Mouse (Mus musculus) liver (tissue): ENCODE measurements around the gene Slc37a4.
"Not testable (repeated sequence)": the region's sequence is repeated elsewhere in the genome, so short reads cannot be mapped to it uniquely, and the experiment has no call there.

ENCODE experiments used
- DNase-seq: peaks from one replicate; pipeline ENCODE4 v3.0.0-alpha.2; 2020; ENCODE audit warnings: mixed read lengths

Gene Slc37a4

DNA sequence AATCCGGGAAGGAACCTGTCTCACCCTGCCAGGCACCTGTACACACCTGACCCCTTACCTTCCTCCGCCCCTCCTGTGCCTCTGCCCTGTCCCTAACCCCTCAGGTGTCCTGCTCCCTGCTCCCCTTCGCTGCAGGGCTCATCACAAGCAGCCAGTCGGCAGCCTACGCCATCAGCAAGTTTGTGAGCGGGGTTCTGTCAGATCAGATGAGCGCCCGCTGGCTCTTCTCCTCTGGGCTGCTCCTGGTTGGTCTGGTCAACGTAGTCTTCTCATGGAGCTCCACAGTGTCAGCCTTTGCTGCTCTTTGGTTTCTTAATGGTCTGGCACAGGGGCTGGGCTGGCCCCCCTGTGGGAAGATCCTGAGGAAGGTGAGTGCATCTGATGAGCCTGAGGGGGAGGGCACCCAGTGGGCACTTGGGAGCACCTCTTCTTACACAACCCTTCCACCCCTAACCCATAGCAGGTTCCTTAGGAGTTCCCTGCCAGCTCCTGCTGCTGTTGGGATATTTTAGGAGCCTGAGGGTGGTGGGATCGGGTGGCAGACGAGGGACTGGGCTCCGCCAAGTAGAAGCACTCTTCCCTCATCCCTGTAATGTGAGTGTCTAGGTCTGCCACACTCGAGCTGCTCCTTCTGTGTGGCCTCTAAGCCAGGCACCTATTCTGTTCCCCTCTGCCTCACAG lies 2.6 kb downstream of the Slc37a4 start:
- DNase-seq = no peak

GRCm38 (mm10) chr9:44399795-44400114 lies 3.1 kb downstream of the Slc37a4 start:
- DNase-seq = no peak

- DNase-seq = no peak
Measured at GRCm38 (mm10) chr9:44401081-44401480, 4.4 kb downstream of the Slc37a4 start.

DNA sequence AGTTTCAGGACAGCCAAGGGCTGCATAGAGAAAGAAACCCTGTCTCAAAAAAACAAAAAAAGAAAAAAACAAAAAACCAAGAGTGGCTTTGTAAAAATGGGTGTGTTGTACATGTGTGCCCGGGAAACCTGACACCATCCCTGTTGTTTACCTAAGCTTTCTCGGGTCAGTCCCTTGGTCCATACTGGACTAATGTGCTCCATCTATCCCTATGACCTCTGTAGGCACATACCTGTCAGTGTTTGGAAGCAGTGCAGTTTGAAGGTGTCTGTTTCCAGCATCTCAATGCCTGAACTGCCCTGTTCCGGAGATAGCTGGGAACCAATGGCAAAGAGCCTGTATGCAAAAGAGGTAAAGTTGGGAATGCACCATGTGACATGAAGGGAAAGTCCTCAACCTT lies 8.4 kb downstream of the Slc37a4 start:
- no peak for DNase-seq

DNA sequence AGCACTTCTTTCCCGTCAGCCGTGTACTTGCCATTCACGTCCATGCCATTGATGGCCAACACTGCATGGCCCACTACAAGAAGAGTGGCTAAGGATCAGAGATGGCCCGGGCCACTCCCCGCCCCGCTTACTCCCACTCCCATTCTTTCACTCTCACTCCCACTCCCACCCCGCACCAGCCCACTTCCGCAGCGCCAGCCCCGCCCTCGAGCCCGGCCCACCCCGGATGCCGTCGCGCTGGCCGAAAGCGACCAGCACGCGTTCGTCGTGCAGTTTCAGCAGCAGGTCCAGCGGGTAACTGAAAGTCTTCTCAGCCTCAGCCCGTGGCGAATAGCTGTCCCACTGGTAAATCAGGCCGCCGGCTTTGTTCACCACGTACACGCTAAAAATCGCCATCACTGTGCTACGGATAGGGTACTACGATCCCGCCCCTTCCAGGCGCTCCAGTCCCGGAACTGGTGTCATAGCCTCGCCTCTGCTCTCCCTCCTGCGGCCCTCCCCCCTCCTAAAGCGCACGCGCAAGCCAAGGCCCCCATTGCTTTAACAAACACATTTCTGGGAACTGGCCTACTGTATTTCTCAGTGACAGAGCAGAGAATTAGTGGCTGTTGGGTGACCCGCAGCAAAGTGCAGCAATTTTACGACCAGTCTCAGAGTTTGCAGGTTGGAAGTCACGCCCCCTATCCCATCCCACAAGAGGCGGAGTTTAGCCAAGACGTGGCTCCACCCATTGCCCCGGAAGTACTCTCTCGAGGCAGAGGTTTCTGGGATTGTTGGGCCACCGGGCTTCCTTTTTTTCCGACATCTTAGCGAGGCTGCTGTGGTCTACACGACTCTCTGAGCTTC lies 10.5 kb downstream of the Slc37a4 start, which contains the start of the genes Rps25 and Trappc4:
Rps25 (plus strand) TSS at position 234 of the 846 bp plus-strand sequence.
Trappc4 (minus strand) TSS at position 695 of the 846 bp plus-strand sequence.
- peak; percentile 92 for DNase-seq

DNA sequence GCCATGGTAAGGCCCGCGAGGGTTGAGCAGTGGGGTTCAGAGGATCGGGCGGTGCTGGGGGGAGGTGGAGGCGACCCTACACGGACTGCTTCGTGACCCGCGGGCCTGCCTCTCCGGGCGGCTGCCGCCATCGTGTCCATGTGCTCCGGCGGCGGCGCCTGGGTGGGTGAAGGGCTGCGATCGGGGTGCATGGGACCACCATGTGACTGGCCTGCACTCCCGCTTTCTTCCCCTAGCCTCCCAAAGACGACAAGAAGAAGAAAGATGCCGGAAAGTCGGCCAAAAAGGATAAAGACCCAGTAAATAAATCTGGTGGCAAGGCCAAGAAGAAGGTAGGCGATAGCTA lies 11.1 kb downstream of the Slc37a4 start:
- no peak for DNase-seq

- DNase-seq = not testable (repeated sequence)
Measured at GRCm38 (mm10) chr9:44408693-44409092, 12.0 kb downstream of the Slc37a4 start.

DNA sequence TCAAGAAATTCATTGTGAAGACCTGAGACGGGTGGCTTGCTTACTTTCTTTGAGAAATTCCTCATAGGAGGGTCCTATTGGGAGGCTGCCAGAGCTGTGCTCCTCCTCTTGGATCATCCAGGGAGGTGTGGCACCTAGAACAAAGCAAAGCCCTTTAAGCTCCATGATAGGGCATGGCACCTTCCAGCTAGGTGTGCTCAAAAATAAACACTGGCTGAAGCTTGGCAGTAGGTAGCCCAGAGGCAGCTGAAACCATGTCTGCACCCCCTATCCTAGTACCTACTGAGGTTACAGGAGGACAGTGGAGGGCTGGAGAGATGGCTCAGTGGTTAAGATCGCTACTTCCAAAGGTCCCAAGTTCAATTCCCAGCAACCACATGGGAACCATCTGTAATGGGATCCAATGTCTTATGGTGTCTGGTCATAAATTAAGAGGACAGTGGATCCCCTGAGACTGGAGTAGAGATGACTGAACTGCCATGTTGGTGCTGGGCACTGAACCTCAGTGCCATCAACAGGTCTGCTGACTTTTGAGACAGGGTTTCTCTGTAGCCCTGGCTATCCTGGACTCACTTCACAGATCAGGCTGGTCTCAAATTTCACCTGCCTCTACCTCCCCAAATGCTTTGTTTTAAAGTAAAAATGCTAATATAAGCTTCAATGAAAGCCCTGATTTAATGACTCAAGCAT lies 14.1 kb downstream of the Slc37a4 start:
- DNase-seq = no peak

- no peak for DNase-seq
Measured at GRCm38 (mm10) chr9:44411601-44412130, 15.0 kb downstream of the Slc37a4 start.

DNA sequence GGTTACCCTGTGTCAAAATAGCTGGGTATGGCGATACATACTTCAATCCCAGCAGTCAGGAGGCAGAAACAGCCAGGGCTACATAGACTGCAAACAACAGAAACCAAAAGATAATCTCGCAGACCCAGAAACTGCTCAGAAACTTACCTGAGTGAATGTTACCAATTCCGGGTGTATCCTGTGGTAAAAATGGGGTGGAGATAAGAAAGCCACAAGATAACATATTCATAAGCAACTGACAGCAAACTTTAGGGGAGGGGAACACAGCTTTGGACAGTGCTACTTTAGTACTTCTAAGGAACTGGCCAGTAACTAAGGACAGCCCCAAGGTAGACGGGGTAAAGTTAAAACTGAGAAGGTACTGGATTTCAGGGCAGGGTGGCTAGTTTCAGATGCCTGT lies 15.7 kb downstream of the Slc37a4 start:
- no peak for DNase-seq

GRCm38 (mm10) chr9:44412781-44413180 lies 16.1 kb downstream of the Slc37a4 start:
- DNase-seq = no peak

DNA sequence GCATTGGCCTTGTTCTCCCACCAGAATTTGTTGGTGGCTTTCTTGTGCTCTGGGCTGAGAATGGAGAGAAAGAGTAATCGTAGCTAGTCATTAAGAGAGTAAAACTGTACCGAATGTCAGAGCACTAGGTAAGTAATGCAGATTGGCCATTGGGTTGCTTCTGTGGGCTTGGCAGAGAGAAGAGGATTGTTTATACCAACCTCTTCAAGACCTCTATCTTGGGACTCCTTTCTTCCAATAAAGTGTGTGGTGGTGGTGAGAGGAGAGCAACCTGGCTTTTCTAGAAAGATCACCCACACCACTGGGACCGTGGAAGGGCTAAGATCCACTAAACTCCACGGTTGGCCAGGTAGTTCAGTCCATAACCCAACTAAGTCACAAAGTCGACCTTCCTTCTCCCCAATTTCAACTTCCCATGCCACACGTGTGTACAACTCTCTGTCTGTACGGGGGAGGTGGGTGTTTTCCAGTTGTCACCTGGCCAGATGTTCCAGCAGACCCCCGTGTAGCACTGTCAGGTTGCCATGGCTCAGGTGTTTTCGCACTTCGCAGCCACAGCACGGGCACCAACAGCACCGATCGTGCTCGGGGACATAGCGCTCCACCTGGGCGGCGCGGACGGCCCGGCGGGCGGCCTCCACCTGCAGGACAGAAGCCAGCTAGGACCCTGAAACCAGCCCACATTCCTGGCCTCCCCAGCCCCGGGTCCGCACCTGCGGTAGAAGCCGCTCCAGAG lies 20.7 kb downstream of the Slc37a4 start:
- no peak for DNase-seq

- peak; percentile 95 for DNase-seq
Measured at GRCm38 (mm10) chr9:44417892-44418363, 21.3 kb downstream of the Slc37a4 start.

DNA sequence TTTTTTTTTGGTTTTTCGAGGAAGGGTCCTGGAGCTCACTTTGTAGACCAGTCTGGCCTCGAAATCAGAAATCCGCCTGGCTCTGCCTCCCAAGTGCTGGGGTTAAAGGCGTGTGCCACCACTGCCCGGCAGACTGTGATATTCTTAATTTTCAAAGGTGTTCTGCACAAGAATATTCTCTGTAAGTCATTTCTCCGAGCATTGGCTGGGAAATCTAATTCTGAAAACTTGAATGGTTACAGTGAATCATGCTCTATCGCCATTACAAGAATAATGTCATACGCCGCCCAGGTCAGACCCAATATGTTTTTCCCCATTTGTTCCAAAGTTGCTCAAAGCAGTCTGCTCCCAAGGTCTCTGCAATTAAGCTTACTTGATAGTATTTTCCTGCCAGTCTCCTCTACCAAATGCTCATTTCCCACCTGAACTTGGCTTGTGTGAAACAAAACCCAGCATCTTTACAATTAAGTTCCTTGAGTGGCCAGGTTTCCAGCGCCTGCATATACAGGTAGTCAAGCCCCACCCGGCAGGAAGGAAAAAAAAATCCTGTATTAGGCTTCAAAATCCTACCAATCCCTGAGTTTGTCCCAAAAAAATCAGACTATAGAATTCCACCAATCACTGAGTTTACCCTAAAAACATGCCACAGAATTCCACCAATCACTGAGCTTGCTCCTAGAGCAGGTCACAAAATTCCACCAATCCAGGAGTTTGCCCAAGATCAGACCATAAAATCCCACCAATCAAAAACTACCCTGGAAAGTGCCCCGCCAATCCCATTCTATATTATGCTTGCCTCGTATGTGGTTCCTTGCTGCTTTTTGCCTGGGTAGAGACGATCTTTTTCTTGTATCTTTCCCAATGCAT lies 22.1 kb downstream of the Slc37a4 start, which contains the start of gene Ccdc84:
Ccdc84 (minus strand) TSS at position 51 of the 867 bp plus-strand sequence.
- DNase-seq = no peak

DNA sequence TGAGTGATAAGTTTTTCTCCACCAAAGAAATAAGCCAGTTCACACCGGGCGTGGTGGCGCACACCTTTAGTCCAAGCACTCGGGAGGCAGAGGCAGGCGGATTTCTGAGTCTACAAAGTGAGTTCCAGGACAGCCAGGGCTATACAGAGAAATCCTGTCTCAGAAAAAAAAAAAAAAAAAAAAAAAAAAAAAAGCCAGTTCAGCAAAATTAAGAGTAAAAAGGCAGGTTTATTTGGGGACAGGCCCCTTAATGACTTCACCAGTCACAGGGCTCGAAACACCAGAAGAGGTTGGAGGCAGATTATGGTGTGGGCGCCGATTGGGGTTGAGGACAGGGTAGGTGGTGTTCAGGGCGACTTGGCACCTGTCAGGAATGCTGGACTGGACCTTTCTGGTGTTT lies 23.1 kb downstream of the Slc37a4 start:
- not testable (repeated sequence) for DNase-seq

DNA sequence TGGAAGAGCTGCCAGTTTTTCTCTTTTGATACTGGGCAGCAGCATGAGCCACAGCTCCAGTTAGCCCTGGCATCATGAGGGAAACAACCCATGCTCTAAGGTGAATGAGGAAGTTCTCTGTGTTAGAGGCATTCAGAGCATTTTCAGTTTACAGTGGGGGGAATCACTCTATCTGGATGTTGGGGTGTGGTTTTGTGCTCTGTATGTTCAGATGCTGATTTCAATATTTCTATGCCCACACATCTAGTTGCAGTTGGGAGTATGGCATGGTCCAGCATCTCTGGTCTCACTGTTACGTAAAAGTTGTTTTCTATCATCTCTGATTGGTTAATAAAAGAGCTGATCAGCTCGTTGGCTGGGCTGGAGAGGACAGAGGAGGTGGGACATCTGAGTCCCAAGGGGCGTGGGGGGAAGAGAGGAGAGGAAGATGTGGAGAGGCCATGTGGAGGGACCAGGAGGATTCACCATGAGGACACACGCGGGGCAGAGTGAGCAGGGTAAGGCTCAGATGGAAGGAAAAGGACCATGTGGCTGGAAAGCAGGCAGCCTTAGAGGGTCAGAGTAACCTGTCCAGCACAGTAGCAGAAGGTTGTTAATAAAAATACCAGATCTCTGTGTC lies 23.7 kb downstream of the Slc37a4 start:
- no peak for DNase-seq

DNA sequence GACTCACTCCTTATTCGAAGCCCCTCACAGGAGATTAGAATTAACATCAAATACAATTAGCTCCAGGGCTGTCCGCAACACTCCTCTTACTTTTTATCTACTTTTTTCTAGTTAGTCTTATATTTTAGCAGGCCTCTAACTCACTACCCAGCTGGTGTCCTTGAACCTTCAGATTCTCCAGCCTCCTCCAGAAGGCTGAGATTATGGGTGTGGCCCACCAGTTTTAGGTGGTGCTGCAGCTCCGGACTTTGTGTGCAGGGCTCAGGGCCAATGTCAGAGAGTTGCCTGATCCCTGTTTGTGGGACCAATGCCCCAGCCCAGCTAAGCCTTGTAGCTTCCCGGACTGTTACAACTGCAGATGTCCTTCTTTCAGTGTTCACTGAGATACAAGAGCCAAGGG lies 26.9 kb downstream of the Slc37a4 start:
- DNase-seq = no peak

GRCm38 (mm10) chr9:44432577-44433185 lies 36.0 kb downstream of the Slc37a4 start:
- DNase-seq = no peak

DNA sequence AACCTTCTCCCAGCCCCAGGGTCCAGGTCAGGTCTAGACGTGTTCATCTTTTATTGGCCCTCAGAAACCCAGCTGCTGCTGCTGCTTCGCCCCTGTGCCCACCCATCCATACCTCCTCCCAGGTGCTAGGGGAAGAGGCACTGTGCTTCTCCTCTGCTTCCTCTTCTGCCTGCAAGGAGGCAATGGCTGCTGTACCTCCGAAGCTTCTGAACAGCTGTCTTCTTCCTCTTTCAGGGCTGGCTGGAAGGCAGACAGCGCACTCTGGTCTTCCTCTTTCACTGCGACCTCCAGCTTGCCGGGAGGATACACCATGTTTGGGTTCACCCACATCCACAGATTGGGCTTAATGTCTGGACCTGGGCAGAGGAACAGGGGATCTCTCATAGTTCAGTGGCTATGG lies 39.1 kb downstream of the Slc37a4 start:
- DNase-seq = no peak

- DNase-seq = no peak
Measured at GRCm38 (mm10) chr9:44440961-44441360, 44.3 kb downstream of the Slc37a4 start, which contains the start of gene Foxr1. TSS of gene Foxr1 (minus strand) at chr9:44441136.
